Mouse (Mus musculus) heart, embryonic 11.5 days (tissue): Measurements from ENCODE around the gene Coro2a. TPM values are rescaled to one million over a fixed set of nuclear protein-coding genes. Genes with fewer than 3 reads are reported as not detected.
"Not testable (repeated sequence)": the region's sequence is repeated elsewhere in the genome, so short reads cannot be mapped to it uniquely, and the experiment has no call there.

Experiments used
- ATAC-seq: fragments of 200-750 bp; cut with Nextera tagmentation; replicated peaks from 2 replicates; pipeline ENCODE4 v1.8.0; 2017; ENCODE audit warnings: moderate library complexity; ENCODE audit not compliant: insufficient number of reproducible peaks, low FRiP score, low TSS enrichment
- H3K27ac ChIP-seq: fragments of 300-500 bp; sonication (generic); 2 replicates; pipeline ENCODE4 v1.5.1; 2014; ENCODE audit warnings: mild to moderate bottlenecking, low read depth, low read length
- H3K27me3 ChIP-seq: fragments of 300-500 bp; sonication (generic); 2 replicates; pipeline ENCODE4 v1.6.1; 2014; ENCODE audit warnings: mild to moderate bottlenecking, low read length, mixed read lengths; ENCODE audit not compliant: control insufficient read depth, insufficient read depth
- H3K36me3 ChIP-seq: fragments of 300-500 bp; sonication (generic); 2 replicates; pipeline ENCODE4 v1.6.1; 2014; ENCODE audit warnings: mild to moderate bottlenecking, low read length, moderate library complexity, mixed read lengths; ENCODE audit not compliant: control insufficient read depth, insufficient read depth
- H3K4me1 ChIP-seq: fragments of 300-500 bp; sonication (generic); 2 replicates; pipeline ENCODE4 v1.6.1; 2014; ENCODE audit warnings: low read length; ENCODE audit not compliant: control insufficient read depth, insufficient read depth
- H3K4me2 ChIP-seq: fragments of 300-500 bp; sonication (generic); 2 replicates; pipeline ENCODE4 v1.6.1; 2014; ENCODE audit warnings: mild to moderate bottlenecking, moderate library complexity
- H3K4me3 ChIP-seq: fragments of 300-500 bp; sonication (generic); 2 replicates; pipeline ENCODE4 v1.5.1; 2014; ENCODE audit warnings: low read depth, low read length
- H3K9ac ChIP-seq: fragments of 300-500 bp; sonication (generic); 2 replicates; pipeline ENCODE4 v1.6.1; 2014; ENCODE audit warnings: mild to moderate bottlenecking, low read depth, low read length, moderate library complexity
- H3K9me3 ChIP-seq: fragments of 300-500 bp; sonication (generic); replicated peaks from 2 replicates; pipeline ENCODE4 v1.6.1; 2016; ENCODE audit warnings: low read length; ENCODE audit not compliant: control insufficient read depth
- WGBS: fragments of 180-500 bp; shearing (Covaris S2); extraction: QIAGEN DNeasy Blood & Tissue Kit; methylation state at CpG from one replicate; pipeline ENCODE4 v1.1.7; 2014; ENCODE audit not compliant: insufficient replicate concordance; 5-methylcytosine and 5-hydroxymethylcytosine counted together
- polyA plus RNA-seq: library from polyadenylated mRNA; unstranded; fragments of >200 nt; fragmentation: Nextera tagmentation; extraction: Ambion mirVana; gene quantifications from 2 replicates; pipeline ENCODE4 v1.2.1, GENCODE M21; 2014

The Coro2a gene
- polyA plus RNA-seq, 1 experiment from 2014 or later: 0.50 TPM

DNA sequence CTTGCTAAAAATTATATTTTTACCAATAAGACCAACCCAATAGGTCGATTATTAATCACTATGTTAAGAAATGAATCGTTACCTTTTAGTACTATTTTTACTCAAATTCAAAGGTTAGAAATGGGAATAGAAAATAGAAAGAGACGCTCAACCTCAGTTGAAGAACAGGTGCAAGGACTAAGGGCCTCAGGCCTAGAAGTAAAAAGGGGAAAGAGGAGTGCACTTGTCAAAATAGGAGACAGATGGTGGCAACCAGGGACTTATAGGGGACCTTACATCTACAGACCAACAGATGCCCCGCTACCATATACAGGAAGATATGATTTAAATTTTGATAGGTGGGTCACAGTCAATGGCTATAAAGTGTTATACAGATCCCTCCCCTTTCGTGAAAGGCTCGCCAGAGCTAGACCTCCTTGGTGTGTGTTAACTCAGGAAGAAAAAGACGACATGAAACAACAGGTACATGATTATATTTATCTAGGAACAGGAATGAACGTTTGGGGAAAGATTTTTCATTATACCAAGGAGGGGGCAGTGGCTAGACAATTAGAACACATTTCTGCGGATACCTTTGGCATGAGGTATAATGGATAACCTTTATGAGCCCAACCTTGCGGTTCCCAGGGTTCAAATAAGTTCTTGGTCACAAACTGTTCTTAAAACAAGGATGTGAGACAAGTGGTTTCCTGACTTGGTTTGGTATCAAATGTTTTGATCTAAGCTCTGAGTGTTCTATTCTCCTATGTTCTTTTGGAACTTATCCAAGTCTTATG is 26.3 kb downstream of the Coro2a start:
- H3K27ac ChIP-seq, H3K4me3 ChIP-seq, H3K4me2 ChIP-seq, H3K36me3 ChIP-seq, H3K4me1 ChIP-seq, H3K9ac ChIP-seq, H3K9me3 ChIP-seq, H3K27me3 ChIP-seq, ATAC-seq: not testable (repeated sequence)
- WGBS: 81% methylated on average over 6 of the region's 10 CpGs

DNA sequence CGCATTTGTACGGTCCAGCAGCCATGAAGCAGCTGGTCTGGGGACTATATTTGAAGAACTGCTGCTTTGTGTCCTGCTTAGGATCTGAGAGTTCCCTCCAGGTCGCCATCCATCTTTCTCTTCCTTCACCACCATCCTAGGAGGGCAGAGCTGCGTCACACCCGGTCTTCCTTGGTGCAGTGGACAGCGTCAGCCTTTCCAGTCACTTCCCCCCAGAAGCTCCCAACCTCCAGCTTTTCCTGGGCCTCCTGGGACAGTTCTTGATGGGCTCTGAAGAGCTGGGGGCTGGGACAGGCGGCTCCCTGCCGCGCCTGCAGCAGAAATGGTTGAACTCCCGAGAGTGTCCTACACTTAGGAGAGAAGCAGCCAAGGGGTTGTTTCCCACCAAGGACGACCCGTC is 27.2 kb downstream of the Coro2a start:
- Histone ChIP-seq H3K27me3 (no peaks in the 10 kb centered on the region), H3K4me2 (no peak overlapping the region), H3K9ac (no peak overlapping the region), H3K27ac (no peak overlapping the region), H3K4me1 (no peaks in the 10 kb centered on the region), H3K4me3 (no peak overlapping the region), H3K36me3 (no peaks in the 10 kb centered on the region), H3K9me3 (no peaks in the 10 kb centered on the region)
- 57% methylated on average over 10 of the region's 12 CpGs for WGBS
- ATAC-seq: no peak

DNA sequence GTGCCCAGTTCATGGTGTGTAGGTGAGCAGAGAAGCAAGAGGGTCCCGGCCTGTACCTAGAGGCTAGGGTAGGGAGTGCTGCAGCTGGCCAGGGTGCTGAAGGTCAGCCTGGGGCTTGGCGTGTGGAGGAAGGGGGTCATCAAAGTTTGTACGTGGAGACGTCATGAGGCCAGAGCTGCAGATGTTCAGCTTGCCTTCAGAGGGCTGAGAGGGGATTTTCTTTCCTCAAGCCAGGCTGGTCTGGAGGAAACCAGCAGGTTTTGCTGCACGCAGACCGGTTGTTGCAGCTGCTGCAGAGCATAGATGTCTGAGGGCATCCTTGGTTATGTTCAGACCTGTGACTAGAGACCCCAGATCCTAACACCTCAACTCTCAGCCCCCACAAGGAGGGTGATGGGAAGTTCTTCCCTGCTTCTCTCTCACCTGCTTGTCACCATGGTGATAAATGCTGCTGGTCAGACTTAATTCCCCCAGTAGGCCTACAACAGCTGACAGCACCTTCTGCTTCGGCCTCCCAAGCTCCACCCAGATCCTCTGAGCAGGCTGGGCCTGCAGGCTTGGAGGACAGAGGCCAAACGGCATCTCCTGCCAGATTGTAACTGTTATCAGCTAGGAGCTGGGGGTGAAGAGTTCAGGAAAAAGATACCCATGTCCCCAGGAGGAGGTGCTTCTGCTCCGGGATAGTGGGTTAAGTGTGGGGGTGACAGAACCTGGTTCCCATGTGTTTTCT is 27.8 kb downstream of the Coro2a start:
- no peak for ATAC-seq
- H3K4me3 ChIP-seq: no peak overlapping the region
- WGBS: 22% methylated on average over 9 of the region's 9 CpGs
- no peaks in the 10 kb centered on the region for H3K27me3 ChIP-seq
- no peak overlapping the region for H3K9ac ChIP-seq
- H3K4me1 ChIP-seq: no peaks in the 10 kb centered on the region
- H3K9me3 ChIP-seq: no peaks in the 10 kb centered on the region
- no peak overlapping the region for H3K27ac ChIP-seq
- H3K36me3 ChIP-seq: no peaks in the 10 kb centered on the region
- no peak overlapping the region for H3K4me2 ChIP-seq

DNA sequence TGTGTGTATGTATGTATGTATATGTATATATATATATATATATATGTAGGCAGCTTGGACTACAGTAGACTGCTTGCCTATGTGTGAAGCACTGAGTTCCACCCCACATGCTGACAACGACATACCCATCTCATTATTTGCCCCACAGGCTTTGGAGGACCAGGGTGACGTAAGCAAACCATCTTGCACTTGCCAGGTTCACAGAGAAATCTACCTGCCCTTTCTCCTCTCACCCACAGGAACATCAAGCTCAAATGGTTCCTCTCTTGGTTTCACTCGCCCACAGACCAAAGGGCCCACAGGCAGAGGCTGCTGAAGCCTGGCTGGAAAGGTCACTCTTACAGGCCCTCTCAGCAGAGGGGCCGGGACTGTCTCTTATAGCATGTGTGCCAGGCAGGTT is 29.4 kb downstream of the Coro2a start:
- ATAC-seq: no peak
- 78% methylated on average over 4 of the region's 4 CpGs for WGBS
- H3K9ac ChIP-seq: no peak overlapping the region
- H3K4me2 ChIP-seq: no peak overlapping the region
- no peak overlapping the region for H3K4me3 ChIP-seq
- H3K27ac ChIP-seq: no peak overlapping the region
- no peaks in the 10 kb centered on the region for H3K9me3 ChIP-seq
- H3K4me1 ChIP-seq: no peaks in the 10 kb centered on the region
- H3K36me3 ChIP-seq: no peaks in the 10 kb centered on the region
- H3K27me3 ChIP-seq: no peaks in the 10 kb centered on the region

DNA sequence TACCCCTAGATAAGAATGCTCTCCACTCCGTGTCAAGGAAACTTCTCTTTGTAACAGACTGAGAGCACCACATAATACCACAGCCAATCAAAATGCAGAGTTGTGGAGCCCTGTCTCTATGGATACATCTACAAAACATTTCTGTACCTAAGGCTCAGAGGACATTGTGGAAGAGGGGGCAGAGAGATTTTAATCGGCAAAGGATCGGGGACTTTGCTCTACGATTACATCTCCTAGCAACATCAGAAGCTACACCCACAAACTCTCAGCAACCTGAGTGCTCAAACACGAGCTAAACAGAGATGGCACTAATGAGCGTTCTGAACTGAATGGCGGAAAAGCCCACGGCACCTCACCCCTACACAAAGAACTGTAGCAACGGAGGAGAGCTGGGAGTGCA is 30.3 kb downstream of the Coro2a start:
- Histone ChIP-seq H3K27me3 (no peaks in the 10 kb centered on the region), H3K36me3 (no peaks in the 10 kb centered on the region), H3K27ac (no peak overlapping the region), H3K4me1 (no peaks in the 10 kb centered on the region), H3K4me3 (no peak overlapping the region), H3K9ac (no peak overlapping the region), H3K9me3 (no peaks in the 10 kb centered on the region), H3K4me2 (no peak overlapping the region)
- WGBS: 86% methylated on average over 9 of the region's 9 CpGs
- no peak for ATAC-seq

DNA sequence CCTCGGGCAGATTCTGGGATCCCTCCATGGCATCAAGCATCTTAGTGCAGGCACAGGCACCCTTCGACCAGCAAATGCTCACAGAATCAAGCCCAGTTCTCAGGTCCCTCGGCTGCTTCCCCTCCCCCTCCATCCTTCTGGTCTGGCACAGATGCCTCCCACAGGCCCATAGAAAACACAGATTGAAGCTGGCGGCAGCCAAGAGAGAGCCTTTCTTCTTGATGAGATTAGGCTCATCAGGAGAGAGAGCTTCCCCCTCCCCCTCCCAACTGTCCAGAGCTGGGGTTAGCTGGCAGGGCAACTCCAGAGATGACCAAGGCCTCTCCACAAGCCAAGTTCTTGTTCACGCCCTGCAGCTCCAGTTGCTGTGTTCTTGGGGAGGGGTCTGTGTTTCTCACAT is 32.3 kb downstream of the Coro2a start:
- Histone ChIP-seq H3K4me2 (no peak overlapping the region), H3K27me3 (no peaks in the 10 kb centered on the region), H3K9me3 (no peaks in the 10 kb centered on the region), H3K27ac (no peak overlapping the region), H3K9ac (no peak overlapping the region), H3K4me1 (no peaks in the 10 kb centered on the region), H3K36me3 (no peaks in the 10 kb centered on the region), H3K4me3 (no peak overlapping the region)
- ATAC-seq: no peak
- WGBS: 20% methylated on average over 5 of the region's 5 CpGs

DNA sequence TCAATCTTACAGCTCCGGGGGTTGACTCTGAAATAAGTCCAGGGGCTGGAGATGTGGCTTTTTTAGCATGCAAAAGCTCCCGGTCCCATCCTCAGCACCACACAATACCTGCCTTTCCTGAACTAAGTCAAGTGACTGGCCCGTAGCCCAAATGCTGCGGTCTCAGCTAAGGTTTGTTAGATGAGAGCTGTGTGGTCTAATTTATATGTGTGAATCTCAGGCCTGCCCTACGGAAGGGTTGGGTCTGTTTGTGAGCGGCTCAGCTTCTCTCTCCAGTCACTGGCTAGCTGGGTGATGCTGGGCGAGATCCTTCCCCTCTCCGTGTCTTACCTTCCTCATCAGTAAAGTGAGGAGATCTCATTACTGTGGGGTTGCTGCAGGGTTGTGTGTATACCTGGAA is 33.8 kb downstream of the Coro2a start:
- Histone ChIP-seq H3K27me3 (no peaks in the 10 kb centered on the region), H3K9me3 (no peaks in the 10 kb centered on the region), H3K4me3 (no peak overlapping the region), H3K36me3 (no peaks in the 10 kb centered on the region), H3K4me2 (no peak overlapping the region), H3K4me1 (no peaks in the 10 kb centered on the region), H3K9ac (no peak overlapping the region), H3K27ac (no peak overlapping the region)
- no peak for ATAC-seq
- 82% methylated on average over 8 of the region's 8 CpGs for WGBS

DNA sequence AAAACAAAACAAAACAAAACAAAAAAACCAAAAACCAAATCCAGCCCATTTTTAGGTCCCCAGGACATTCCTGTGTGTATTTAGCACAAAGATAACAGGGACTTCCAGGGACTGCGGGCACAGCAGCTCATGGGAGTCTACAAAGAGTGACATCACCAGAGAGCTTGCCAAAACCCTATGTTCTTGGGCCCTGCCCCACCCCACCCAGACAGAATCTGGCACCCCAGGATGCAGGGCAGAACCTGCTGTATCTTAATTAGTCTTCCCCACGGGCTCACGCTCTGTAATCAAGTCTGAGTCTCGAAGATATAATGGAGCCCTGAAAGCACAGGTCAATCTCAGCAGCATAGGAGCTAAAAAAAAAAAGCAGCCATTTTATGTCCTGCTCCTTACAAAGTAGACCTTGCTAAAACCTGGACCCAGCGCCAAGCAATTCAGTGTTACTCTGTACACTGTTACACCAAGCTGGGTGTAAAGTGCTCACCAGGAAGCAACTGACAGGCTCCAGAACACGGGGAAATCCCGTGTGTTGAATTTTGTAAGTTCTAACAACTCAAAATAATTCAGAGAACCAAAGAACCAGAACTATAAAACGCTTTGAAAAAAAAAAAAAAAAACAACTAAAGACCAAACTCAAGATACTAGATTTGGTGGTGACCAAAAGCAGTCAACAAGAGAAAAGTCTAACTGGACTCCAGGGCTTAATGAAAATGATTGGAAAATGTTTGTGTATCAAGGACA is 34.9 kb downstream of the Coro2a start:
- no peaks in the 10 kb centered on the region for H3K4me1 ChIP-seq
- H3K27me3 ChIP-seq: no peaks in the 10 kb centered on the region
- no peaks in the 10 kb centered on the region for H3K36me3 ChIP-seq
- WGBS: 51% methylated on average over 8 of the region's 8 CpGs
- no peak overlapping the region for H3K4me3 ChIP-seq
- ATAC-seq: no peak
- no peak overlapping the region for H3K9ac ChIP-seq
- no peaks in the 10 kb centered on the region for H3K9me3 ChIP-seq
- no peak overlapping the region for H3K27ac ChIP-seq
- no peak overlapping the region for H3K4me2 ChIP-seq
